Mouse (Mus musculus): Measurements from ENCODE around the gene 2010003K11Rik. TPM values are rescaled to one million over a fixed set of nuclear protein-coding genes. Genes with fewer than 3 reads are reported as not detected.

The 2010003K11Rik gene
- total and polyA plus RNA-seq, 3 experiments: not detected

DNA sequence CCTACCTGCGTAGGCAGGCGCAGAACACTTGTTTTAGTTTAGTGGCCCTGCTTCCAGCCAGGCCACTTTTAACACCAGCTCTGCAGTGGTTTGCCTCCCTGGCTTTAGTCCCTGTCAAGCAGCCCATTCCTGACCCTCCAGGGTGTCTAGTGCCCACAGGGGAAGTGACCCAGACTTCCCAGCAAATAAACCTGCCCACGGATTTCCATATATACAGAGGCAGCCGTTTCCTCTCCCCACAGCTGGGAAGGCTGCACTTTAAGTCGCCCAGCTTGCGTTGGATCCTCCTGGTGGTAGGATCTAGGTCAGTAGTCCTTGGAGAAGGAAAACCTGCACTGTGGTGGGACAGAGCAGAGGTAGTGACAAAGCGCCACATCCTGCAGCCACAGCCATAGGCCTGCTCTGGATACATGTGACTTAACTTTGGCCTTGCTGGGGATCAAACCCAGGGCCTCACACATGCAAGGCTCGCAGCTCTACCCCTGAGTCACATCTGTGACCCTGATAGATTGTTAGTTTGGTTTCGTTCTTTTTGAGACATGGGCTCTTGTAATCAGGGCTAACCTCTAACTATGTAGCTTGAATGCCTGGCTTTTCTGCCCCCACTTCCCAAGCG is 7.2 kb downstream of the 2010003K11Rik start:
- no peak for DNase-seq (ENCODE audit: extremely low read depth)
- no peak overlapping the region for H3K4me2 ChIP-seq (ENCODE audit: insufficient read depth, low read depth, poor library complexity, severe bottlenecking)
- H3K27me3 ChIP-seq (replicated peaks): peaks cover 2% of the 10 kb centered on the region
- H3K36me3 ChIP-seq (replicated peaks in 1 of 2; ENCODE audit: control insufficient read depth in 1 of 2, insufficient read depth in 1 of 2, low read length in 1 of 2): no peaks in the 10 kb centered on the region
- no peaks in the 10 kb centered on the region for H3K4me1 ChIP-seq (ENCODE audit: control insufficient read depth in 1 of 2, insufficient read depth in 2 of 2)
- H3K27ac ChIP-seq (ENCODE audit: insufficient read depth, low read depth): no peak overlapping the region
- TF ChIP-seq JUND (conservative IDR thresholded peaks at IDR 0.05; ENCODE audit: low read depth, low read length) (no peak), RAD21 (IDR thresholded peaks at IDR 0.05; ENCODE audit: low read depth, low read length) (no peak), EP300 (IDR thresholded peaks at IDR 0.05; ENCODE audit: low read length) (no peak), CHD1 (IDR thresholded peaks at IDR 0.05; ENCODE audit: low read depth, low read length) (no peak), UBTF (IDR thresholded peaks at IDR 0.05; ENCODE audit: low read depth, low read length) (no peak), ZC3H11A (IDR thresholded peaks at IDR 0.05; ENCODE audit: low read depth, low read length) (no peak), MAX (IDR thresholded peaks at IDR 0.05; ENCODE audit: low read length) (no peak), PAX5 (IDR thresholded peaks at IDR 0.05; ENCODE audit: low read length) (no peak), KAT2A (IDR thresholded peaks at IDR 0.05; ENCODE audit: insufficient replicate concordance, low read length) (no peak), TBP (conservative IDR thresholded peaks at IDR 0.05; ENCODE audit: low read depth, low read length) (no peak), ELF1 (IDR thresholded peaks at IDR 0.05; ENCODE audit: low read depth, low read length) (no peak), JUN (IDR thresholded peaks at IDR 0.05; ENCODE audit: insufficient read depth, low read depth, low read length) (no peak), MEF2A (IDR thresholded peaks at IDR 0.05; ENCODE audit: borderline replicate concordance, low read depth, low read length) (no peak), TCF12 (IDR thresholded peaks at IDR 0.05; ENCODE audit: low read depth, low read length) (no peak), RCOR1 (conservative IDR thresholded peaks at IDR 0.05; ENCODE audit: low read depth, low read length) (no peak), IRF4 (IDR thresholded peaks at IDR 0.05; ENCODE audit: low read depth, low read length) (no peak), GABPA (IDR thresholded peaks at IDR 0.05; ENCODE audit: insufficient replicate concordance, low read depth, low read length) (no peak)
- no peaks in the 10 kb centered on the region for H3K9me3 ChIP-seq (replicated peaks; ENCODE audit: low read length)
- H3K79me2 ChIP-seq (replicated peaks; ENCODE audit: control insufficient read depth, extremely low read depth, insufficient read depth, poor library complexity, severe bottlenecking): no peaks in the 10 kb centered on the region
- no peak overlapping the region for H3K4me3 ChIP-seq (replicated peaks in 1 of 3; ENCODE audit: low read depth in 2 of 3, low read length in 2 of 3, poor library complexity in 1 of 3)
- H3K9ac ChIP-seq (ENCODE audit: insufficient read depth, low read depth): no peak overlapping the region
- dilution Hi-C loops (cut with MboI; ENCODE audit: extremely low pct_ligation_motif_present, extremely low pct_unique_long_range_greater_than_20kb, low sequenced_read_pairs): no loop called here
- in situ Hi-C loops (cut with MboI; ENCODE audit: low pct_ligation_motif_present, low pct_unique_long_range_greater_than_20kb, low sequenced_read_pairs): loop anchor here (10.0 to 25.0 kb wide), 3 partner anchors 134 to 496 kb away; partner anchors contain the start of genes Ctsf, Npas4 and Rce1

DNA sequence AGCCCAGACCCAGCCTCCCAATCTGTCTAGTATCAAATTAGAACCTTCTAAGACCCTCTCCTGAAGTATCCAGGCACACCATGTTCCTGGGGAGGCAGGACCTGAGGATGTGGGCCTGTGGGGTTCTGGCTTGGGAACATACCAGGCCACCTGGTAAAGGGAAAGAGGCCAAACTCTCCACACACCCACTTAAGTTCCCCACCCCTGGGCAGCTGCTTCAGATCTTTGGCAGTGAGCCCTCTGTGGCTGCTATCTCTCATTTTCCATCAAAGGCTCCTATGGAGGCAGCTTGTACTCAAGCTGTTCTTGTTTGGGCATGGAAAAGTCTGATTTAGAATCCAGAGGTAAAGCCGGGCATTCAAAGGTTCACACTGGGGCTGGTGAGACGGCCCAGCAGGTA is 10.5 kb downstream of the 2010003K11Rik start:
- Histone ChIP-seq H3K9me3 (replicated peaks; ENCODE audit: low read length) (no peaks in the 10 kb centered on the region), H3K4me1 (ENCODE audit: control insufficient read depth in 1 of 2, insufficient read depth in 2 of 2) (no peaks in the 10 kb centered on the region), H3K36me3 (replicated peaks in 1 of 2; ENCODE audit: control insufficient read depth in 1 of 2, insufficient read depth in 1 of 2, low read length in 1 of 2) (no peaks in the 10 kb centered on the region), H3K9ac (ENCODE audit: insufficient read depth, low read depth) (no peak overlapping the region), H3K4me3 (replicated peaks in 1 of 3; ENCODE audit: low read depth in 2 of 3, low read length in 2 of 3, poor library complexity in 1 of 3) (no peak overlapping the region), H3K79me2 (replicated peaks; ENCODE audit: control insufficient read depth, extremely low read depth, insufficient read depth, poor library complexity, severe bottlenecking) (no peaks in the 10 kb centered on the region), H3K27ac (ENCODE audit: insufficient read depth, low read depth) (no peak overlapping the region), H3K4me2 (ENCODE audit: insufficient read depth, low read depth, poor library complexity, severe bottlenecking) (no peak overlapping the region), H3K27me3 (replicated peaks) (no peaks in the 10 kb centered on the region)
- in situ Hi-C loops (cut with MboI; ENCODE audit: low pct_ligation_motif_present, low pct_unique_long_range_greater_than_20kb, low sequenced_read_pairs): loop anchor here (25.0 kb wide), 2 partner anchors 374 to 499 kb away; partner anchors contain the start of genes Ctsf and Npas4
- no peak for TF ChIP-seq PAX5 (IDR thresholded peaks at IDR 0.05; ENCODE audit: low read length)
- no peak for DNase-seq (ENCODE audit: extremely low read depth)
- dilution Hi-C loops (cut with MboI; ENCODE audit: extremely low pct_ligation_motif_present, extremely low pct_unique_long_range_greater_than_20kb, low sequenced_read_pairs): no loop called here
